Mouse (Mus musculus) heart, embryonic 15.5 days (tissue): ENCODE results near the gene Klhl11. TPM values are rescaled to one million over a fixed set of nuclear protein-coding genes. Genes with fewer than 3 reads are reported as not detected.

Experiments used
- microRNA-seq: library from miRNA; unstranded; fragments of <30 nt; microRNA quantifications from one replicate; pipeline ENCODE4, GENCODE M21; 2016
- polyA plus RNA-seq: library from polyadenylated mRNA; unstranded; fragments of >200 nt; fragmentation: Nextera tagmentation; extraction: Ambion mirVana; gene quantifications from 2 replicates; pipeline ENCODE4 v1.2.1, GENCODE M21; 2015

The Klhl11 gene
- polyA plus RNA-seq, 1 experiment from 2014 or later, result 6.9 TPM

Small RNA genes within 50 kb of the gene (microRNA-seq; reads per million reads assigned to microRNA genes)
- gene Gm27374, result not detected
- gene Mir7116, result not detected

Other genes with a start within 250 kb of the Klhl11 start
- 0.27 TPM in 1 of 2 replicates, not detected in the other for gene Krt16, start 223.8 kb downstream of the Klhl11 start, polyA plus RNA-seq
- gene Krt17, start 211.7 kb downstream of the Klhl11 start, polyA plus RNA-seq, result 5.2 and 42.7 TPM in 2 replicates
- gene Krt42, start 202.9 kb downstream of the Klhl11 start, polyA plus RNA-seq, result not detected in 2 replicates
- 1,413 and 1,738 TPM in 2 replicates for gene Eif1, start 152.9 kb downstream of the Klhl11 start, polyA plus RNA-seq
- gene Gast, start 138.3 kb downstream of the Klhl11 start, polyA plus RNA-seq, result not detected in 2 replicates
- 5.3 and 7.7 TPM in 2 replicates for gene Hap1, start 116.6 kb downstream of the Klhl11 start, polyA plus RNA-seq
- 117 and 140 TPM in 2 replicates for gene Jup, start 75.0 kb downstream of the Klhl11 start, polyA plus RNA-seq
- gene P3h4, start 57.9 kb downstream of the Klhl11 start, polyA plus RNA-seq, result 48.3 and 63.1 TPM in 2 replicates
- 86.3 and 119 TPM in 2 replicates for gene Fkbp10, start 57.0 kb downstream of the Klhl11 start, polyA plus RNA-seq
- 90.2 and 104 TPM in 2 replicates for gene Nt5c3b, start 30.9 kb downstream of the Klhl11 start, polyA plus RNA-seq
- gene Klhl10, start 30.8 kb downstream of the Klhl11 start, polyA plus RNA-seq, result 0.33 and 0.42 TPM in 2 replicates
- gene Acly, start 55.3 kb upstream of the Klhl11 start, polyA plus RNA-seq, result 49.5 and 76.6 TPM in 2 replicates
- gene Ttc25, start 72.9 kb upstream of the Klhl11 start, polyA plus RNA-seq, result 0.66 TPM in 2 replicates
- gene Cnp, start 102.2 kb upstream of the Klhl11 start, polyA plus RNA-seq, result 17.4 and 27.6 TPM in 2 replicates
- 59.8 and 70.3 TPM in 2 replicates for gene Nkiras2, start 146.5 kb upstream of the Klhl11 start, polyA plus RNA-seq
- gene Dnajc7, start 147.4 kb upstream of the Klhl11 start, polyA plus RNA-seq, result 184 and 206 TPM in 2 replicates
- 0.09 and 0.16 TPM in 2 replicates for gene Zfp385c, start 219.7 kb upstream of the Klhl11 start, polyA plus RNA-seq
- gene Dhx58, start 231.5 kb upstream of the Klhl11 start, polyA plus RNA-seq, result 1.5 and 2.1 TPM in 2 replicates
- gene Kat2a, start 239.7 kb upstream of the Klhl11 start, polyA plus RNA-seq, result 26.5 and 36.7 TPM in 2 replicates
- not detected in 2 replicates for gene Hspb9, start 241.1 kb upstream of the Klhl11 start, polyA plus RNA-seq